Mouse (Mus musculus) small intestine, adult 2 months (tissue): ENCODE measurements around the gene Mief2.

Source experiments
- CTCF ChIP-seq: fragments of 200-500 bp; IDR thresholded peaks from 2 replicates; pipeline ENCODE4 v1.5.1; 2012; ENCODE audit warnings: low read depth, mild to moderate bottlenecking, control low read depth, inconsistent platforms, low read length, moderate library complexity, mixed read lengths; ENCODE audit not compliant: insufficient replicate concordance, insufficient read length; ENCODE audit errors: extremely low read depth
- POLR2A ChIP-seq: fragments of 200-500 bp; IDR thresholded peaks from 2 replicates; pipeline ENCODE4 v1.6.1; 2012; ENCODE audit warnings: low read depth, mild to moderate bottlenecking, control low read depth, inconsistent platforms, low read length, moderate library complexity

DNA sequence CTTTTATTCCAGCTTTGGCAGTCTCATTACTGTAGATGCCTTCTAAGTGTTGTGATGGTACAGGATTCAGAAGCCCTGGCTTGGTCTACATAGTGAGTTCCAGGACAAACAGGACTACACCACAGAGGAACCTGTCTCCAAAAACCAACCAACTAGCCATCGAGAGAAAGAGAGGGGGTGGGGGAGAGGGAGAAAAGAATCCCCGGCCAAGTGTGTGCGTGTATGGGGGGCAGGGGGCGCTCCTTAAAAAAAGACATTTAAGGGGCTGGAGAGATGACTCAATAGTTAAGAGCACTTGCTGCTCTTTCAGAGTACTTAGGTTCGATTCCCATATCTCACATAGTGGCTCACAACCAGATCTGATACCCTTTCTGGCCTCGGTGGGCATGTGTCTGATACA lies 47.4 kb downstream of the Mief2 start:
- TF ChIP-seq CTCF (no peak), POLR2A (no peak)
